Mouse (Mus musculus): ENCODE data around the gene Srgn. TPM values are rescaled to one million over a fixed set of nuclear protein-coding genes. Genes with fewer than 3 reads are reported as not detected.

Gene Srgn
- total and polyA plus RNA-seq, 2 experiments = 5.0 to 15.9 TPM

DNA sequence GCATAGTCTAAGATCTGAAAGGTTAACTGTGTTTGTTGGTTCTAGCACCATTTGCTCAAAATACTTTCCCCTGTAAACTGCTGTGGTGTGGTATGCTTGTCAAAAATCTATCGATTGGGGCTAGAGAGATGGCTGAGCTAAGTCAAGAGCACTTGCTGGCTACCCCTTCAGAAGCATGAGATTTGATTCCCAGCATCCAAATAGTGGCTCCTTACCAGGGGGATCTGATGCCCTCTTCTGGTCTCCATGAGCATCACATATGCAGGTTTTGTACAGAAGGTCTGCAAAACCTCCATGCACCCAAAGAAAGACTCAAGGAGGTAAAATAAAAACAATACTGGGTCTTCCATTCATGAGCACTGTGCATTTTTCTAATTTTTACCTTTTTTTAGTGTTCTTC lies 39.0 kb downstream of the Srgn start:
- Histone ChIP-seq H3K4me3 (ENCODE audit: insufficient read depth, low read depth, low read length) (no peak overlapping the region), H3K9ac (ENCODE audit: low read depth, low read length) (no peak overlapping the region), H3K36me3 (ENCODE audit: control insufficient read depth, insufficient read depth, low read length) (no peaks in the 10 kb centered on the region), H3K4me1 (ENCODE audit: control insufficient read depth, insufficient read depth, low read length) (peaks cover 9% of the 10 kb centered on the region), H3K27ac (replicated peaks; ENCODE audit: insufficient read depth, low read depth, low read length) (no peak overlapping the region), H3K27me3 (ENCODE audit: control insufficient read depth, insufficient read depth, low read length) (no peaks in the 10 kb centered on the region), H3K79me2 (ENCODE audit: control insufficient read depth, insufficient read depth, low read length) (peaks cover 14% of the 10 kb centered on the region; the same call in 1 of the 2 replicates)
- peak; percentile 65 for DNase-seq (ENCODE audit: extremely low read depth, low read depth, low spot score)
- TF ChIP-seq CTCF (IDR thresholded peaks at IDR 0.05; ENCODE audit: low read depth, low read length) (no peak; the same call in 1 of the 2 replicates), POLR2A (IDR thresholded peaks at IDR 0.05; ENCODE audit: extremely low read depth, insufficient read depth, low read length) (no peak)
- 19% methylated on average over 1 of the region's 1 CpGs for WGBS

DNA sequence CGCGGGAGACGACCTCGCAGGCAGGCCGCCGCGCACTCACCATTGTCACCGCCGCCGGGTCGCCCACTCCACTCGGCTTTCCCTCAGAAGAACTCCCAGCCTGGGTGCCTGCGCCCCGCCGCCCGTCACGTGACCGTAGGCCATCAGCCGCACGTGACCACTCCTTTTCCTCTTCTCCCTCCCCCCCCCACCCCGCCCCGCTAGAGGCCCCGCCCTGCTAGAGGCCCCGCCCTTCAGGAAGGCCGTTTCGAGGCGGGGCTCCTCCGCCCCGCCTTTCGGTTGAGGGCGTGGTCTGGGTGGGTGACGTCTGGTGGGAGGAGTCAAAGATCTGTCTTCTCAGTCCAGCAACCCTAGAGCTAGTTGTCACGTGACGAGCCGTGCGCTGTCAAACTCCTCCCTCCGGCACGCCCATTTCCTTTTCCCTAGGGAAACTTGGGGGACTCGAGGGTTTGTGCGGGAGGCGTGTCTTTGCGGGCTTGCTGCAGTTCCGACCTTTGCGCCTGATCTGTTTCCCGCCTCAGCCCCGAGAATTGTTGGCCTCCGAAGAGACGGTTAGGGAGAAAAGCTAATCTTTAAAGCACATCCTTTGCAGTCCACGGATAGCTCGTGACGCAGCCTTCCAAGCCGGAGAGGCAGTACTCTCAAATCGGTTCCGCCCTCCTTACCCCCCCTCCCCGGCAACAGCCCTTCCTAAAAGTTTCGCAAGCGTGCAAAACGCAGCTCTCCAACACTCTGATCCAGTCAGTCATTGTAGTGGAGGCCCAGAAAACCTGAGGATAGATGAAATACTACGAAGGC lies 40.4 kb downstream of the Srgn start, which contains the start of gene Vps26a:
Gene Vps26a, minus strand, starts transcription at position 188 of the 798 bp plus-strand sequence.
- H3K4me1 ChIP-seq (ENCODE audit: control insufficient read depth, insufficient read depth, low read length) = peaks cover 9% of the 10 kb centered on the region
- peak within 1 kb of the TSS; percentile 99 for H3K4me3 ChIP-seq (ENCODE audit: insufficient read depth, low read depth, low read length)
- under 1% methylated on average over 59 of the region's 59 CpGs for WGBS

DNA sequence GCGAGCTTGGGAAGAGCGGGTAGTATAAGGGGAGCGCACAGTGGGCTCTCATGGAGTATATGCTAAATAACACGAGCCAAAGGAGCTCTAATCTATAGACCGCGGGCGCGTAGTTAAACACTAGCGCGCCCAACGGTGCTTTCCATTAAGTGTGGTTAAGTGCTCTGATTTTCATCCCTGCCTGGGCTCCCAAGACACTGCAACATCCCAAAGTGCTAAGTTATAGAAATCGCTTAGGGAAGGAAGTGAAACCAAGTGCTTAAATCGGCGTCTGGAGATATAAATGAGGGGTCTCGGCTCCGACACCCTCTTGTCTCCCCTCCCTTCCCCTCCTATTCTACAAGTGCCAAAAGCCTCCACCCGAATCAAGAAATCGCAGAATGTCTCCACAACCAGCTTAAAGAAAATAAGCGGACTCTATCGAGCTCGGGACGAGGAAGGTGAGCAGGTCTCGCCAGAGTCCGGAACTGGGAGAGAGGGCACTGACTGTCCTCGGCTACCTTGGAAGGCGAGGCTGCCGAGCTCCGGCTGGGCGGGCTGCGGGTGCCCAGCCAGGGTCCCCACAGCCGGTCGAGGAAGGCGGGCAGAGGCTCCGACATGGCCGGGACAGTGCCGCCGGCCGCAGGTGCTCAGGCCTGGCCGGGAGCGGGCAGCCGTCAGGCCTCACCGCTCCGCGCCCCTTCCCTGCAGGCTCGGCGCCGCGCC lies 41.2 kb downstream of the Srgn start:
- H3K4me3 ChIP-seq (ENCODE audit: insufficient read depth, low read depth, low read length) = peak overlapping the region; percentile 99
- H3K4me1 ChIP-seq (ENCODE audit: control insufficient read depth, insufficient read depth, low read length) = peaks cover 9% of the 10 kb centered on the region
- H3K27me3 ChIP-seq (ENCODE audit: control insufficient read depth, insufficient read depth, low read length) = no peaks in the 10 kb centered on the region
- DNase-seq (ENCODE audit: extremely low read depth, low read depth, low spot score) = peak; percentile 58
- no peaks in the 10 kb centered on the region for H3K36me3 ChIP-seq (ENCODE audit: control insufficient read depth, insufficient read depth, low read length)
- H3K9ac ChIP-seq (ENCODE audit: low read depth, low read length) = peak overlapping the region; percentile 98
- TF ChIP-seq POLR2A (IDR thresholded peaks at IDR 0.05; ENCODE audit: extremely low read depth, insufficient read depth, low read length) (no peak), CTCF (IDR thresholded peaks at IDR 0.05; ENCODE audit: low read depth, low read length) (no peak)
- H3K79me2 ChIP-seq (ENCODE audit: control insufficient read depth, insufficient read depth, low read length) = peaks cover 26% of the 10 kb centered on the region; the same call in 1 of the 2 replicates
- H3K27ac ChIP-seq (replicated peaks; ENCODE audit: insufficient read depth, low read depth, low read length) = peak overlapping the region; percentile 97
- 1% methylated on average over 44 of the region's 48 CpGs for WGBS

More for the DNA sequence above, 40.4 kb downstream of the Srgn start, which contains the start of gene Vps26a:
- DNase-seq (ENCODE audit: extremely low read depth, low read depth, low spot score) = peak; percentile 98
- H3K27me3 ChIP-seq (ENCODE audit: control insufficient read depth, insufficient read depth, low read length) = no peaks in the 10 kb centered on the region
- H3K36me3 ChIP-seq (ENCODE audit: control insufficient read depth, insufficient read depth, low read length) = no peaks in the 10 kb centered on the region
- H3K9ac ChIP-seq (ENCODE audit: low read depth, low read length) = peak within 1 kb of the TSS; percentile 98
- TF ChIP-seq CTCF (IDR thresholded peaks at IDR 0.05; ENCODE audit: low read depth, low read length) (no peak), POLR2A (IDR thresholded peaks at IDR 0.05; ENCODE audit: extremely low read depth, insufficient read depth, low read length) (peak; percentile 75; the same call in 1 of the 2 replicates)
- H3K79me2 ChIP-seq (ENCODE audit: control insufficient read depth, insufficient read depth, low read length) = peaks cover 21% of the 10 kb centered on the region; the same call in 1 of the 2 replicates
- H3K27ac ChIP-seq (replicated peaks; ENCODE audit: insufficient read depth, low read depth, low read length) = peak within 1 kb of the TSS; percentile 97

DNA sequence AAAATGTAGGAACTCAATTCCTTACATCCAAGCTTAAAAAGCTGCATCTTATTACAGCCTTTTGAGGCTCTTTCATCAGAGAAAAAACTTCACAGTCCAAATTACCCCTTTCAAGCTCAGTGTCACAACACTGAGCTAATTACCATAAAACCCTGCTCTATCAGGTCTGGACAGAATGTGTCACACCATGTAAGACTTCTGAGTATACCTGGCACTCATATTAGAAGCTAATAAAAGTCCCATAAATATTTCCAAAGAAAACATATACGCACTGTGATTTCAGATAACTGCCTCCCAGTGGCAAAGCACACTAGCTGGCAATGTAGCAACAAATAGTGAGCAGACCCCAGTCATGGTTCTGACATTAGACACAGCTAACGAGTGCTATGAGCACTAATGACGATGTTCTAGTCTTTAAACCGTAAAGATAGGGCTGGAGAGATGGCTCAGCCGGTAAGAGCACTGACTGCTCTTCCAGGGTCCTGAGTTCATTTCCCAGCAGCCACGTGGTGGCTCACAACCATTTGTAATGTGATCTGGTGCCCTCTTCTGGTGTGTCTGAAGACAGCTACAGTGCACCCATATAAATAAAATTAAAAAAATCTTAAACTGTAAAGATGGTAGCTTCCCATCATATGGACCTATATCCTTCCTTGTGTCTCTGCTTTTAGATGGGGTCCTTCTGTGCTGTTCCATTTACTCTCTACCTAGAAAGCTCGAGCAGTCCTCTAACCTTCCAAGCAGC lies 46.0 kb downstream of the Srgn start:
- Histone ChIP-seq H3K27ac (replicated peaks; ENCODE audit: insufficient read depth, low read depth, low read length) (no peak overlapping the region), H3K36me3 (ENCODE audit: control insufficient read depth, insufficient read depth, low read length) (peaks cover 10% of the 10 kb centered on the region), H3K4me1 (ENCODE audit: control insufficient read depth, insufficient read depth, low read length) (peaks cover 2% of the 10 kb centered on the region), H3K9ac (ENCODE audit: low read depth, low read length) (no peak overlapping the region), H3K4me3 (ENCODE audit: insufficient read depth, low read depth, low read length) (no peak overlapping the region), H3K27me3 (ENCODE audit: control insufficient read depth, insufficient read depth, low read length) (no peaks in the 10 kb centered on the region), H3K79me2 (ENCODE audit: control insufficient read depth, insufficient read depth, low read length) (peaks cover 33% of the 10 kb centered on the region)
- TF ChIP-seq POLR2A (IDR thresholded peaks at IDR 0.05; ENCODE audit: extremely low read depth, insufficient read depth, low read length) (no peak), CTCF (IDR thresholded peaks at IDR 0.05; ENCODE audit: low read depth, low read length) (no peak)
- no peak for DNase-seq (ENCODE audit: extremely low read depth, low read depth, low spot score)
- WGBS = 79% methylated on average over 7 of the region's 7 CpGs

DNA sequence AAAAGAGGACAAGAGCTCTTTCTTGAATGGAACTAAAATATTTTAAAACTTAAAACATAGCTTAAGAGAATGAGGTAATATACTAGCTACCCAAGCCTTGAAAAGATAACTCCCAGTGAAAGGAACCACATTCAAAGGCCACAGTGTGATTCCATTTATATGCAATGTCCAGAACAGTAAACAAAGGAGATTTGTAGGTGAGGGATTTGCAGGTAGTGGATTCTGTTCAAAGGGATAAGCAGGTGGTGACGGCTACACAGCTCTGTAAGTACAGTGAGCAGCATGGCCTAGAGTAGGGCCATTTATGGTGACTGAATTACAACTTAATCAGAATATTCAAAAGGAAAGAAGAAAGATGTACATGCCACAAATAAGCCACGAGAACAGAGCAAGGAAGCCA lies 50.3 kb downstream of the Srgn start:
- peaks cover 23% of the 10 kb centered on the region for H3K79me2 ChIP-seq (ENCODE audit: control insufficient read depth, insufficient read depth, low read length)
- H3K27ac ChIP-seq (replicated peaks; ENCODE audit: insufficient read depth, low read depth, low read length) = no peak overlapping the region
- H3K4me1 ChIP-seq (ENCODE audit: control insufficient read depth, insufficient read depth, low read length) = no peaks in the 10 kb centered on the region
- H3K4me3 ChIP-seq (ENCODE audit: insufficient read depth, low read depth, low read length) = no peak overlapping the region
- no peak overlapping the region for H3K9ac ChIP-seq (ENCODE audit: low read depth, low read length)
- 61% methylated on average over 2 of the region's 2 CpGs for WGBS
- H3K36me3 ChIP-seq (ENCODE audit: control insufficient read depth, insufficient read depth, low read length) = peaks cover 13% of the 10 kb centered on the region
- no peaks in the 10 kb centered on the region for H3K27me3 ChIP-seq (ENCODE audit: control insufficient read depth, insufficient read depth, low read length)
- DNase-seq (ENCODE audit: extremely low read depth, low read depth, low spot score) = no peak
- TF ChIP-seq CTCF (IDR thresholded peaks at IDR 0.05; ENCODE audit: low read depth, low read length) = no peak
- TF ChIP-seq POLR2A (IDR thresholded peaks at IDR 0.05; ENCODE audit: extremely low read depth, insufficient read depth, low read length) = no peak
